Mouse (Mus musculus) G1E-ER4 (cell line): ENCODE data around the gene Loxl3. TPM values are rescaled to one million over a fixed set of nuclear protein-coding genes. Genes with fewer than 3 reads are reported as not detected.

ENCODE experiments used
- GATA1 ChIP-seq: IDR thresholded peaks from one replicate; pipeline ENCODE4 v1.8.0; 2012; ENCODE audit warnings: low read length, inconsistent platforms
- polyA plus RNA-seq: library from polyadenylated mRNA; stranded (reverse); fragments of >175 nt; gene quantifications from 2 replicates; pipeline ENCODE4 v1.2.3, GENCODE M21; 2012

Loxl3 gene
- polyA plus RNA-seq, 1 experiment: 0.32 TPM

DNA sequence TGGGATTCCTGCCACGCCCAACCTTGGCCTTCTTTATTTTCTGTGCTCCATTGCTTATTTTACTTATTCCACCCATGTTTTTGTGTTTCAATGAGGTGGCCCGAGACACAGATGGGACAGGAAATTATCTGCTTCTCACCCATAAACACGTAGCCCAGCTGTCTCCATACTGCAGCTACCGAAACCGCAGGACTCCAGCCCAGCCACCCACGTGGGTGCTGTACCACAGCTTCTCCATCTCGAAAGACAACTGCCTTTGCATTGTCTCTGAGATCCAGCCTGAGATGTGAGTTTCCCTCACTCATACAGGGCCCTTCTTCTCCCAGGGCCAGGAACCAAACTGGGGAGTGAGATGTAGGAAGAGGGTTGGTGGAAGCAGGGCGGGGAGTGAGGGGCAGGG is 32.0 kb downstream of the Loxl3 start:
- no peak for TF ChIP-seq GATA1

DNA sequence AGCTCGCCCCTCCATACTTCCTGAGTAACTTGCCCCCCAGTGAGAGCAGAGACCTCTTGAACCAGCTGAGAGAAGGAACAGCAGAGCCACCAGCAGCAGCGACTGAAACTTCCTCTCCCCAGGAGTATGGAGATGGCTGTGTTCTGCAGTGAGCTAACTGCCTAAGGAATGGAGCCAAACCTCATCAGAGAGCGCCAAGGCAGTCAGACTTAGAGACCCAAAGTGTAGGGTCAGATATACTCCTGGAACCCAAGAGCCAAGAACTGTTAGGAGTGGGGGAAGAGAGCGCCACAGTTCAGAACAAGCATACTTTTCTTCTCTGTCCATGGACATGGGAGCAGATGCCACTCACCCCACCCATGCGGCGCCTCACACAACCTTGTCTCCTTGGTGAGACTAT is 32.5 kb downstream of the Loxl3 start:
- no peak for TF ChIP-seq GATA1

DNA sequence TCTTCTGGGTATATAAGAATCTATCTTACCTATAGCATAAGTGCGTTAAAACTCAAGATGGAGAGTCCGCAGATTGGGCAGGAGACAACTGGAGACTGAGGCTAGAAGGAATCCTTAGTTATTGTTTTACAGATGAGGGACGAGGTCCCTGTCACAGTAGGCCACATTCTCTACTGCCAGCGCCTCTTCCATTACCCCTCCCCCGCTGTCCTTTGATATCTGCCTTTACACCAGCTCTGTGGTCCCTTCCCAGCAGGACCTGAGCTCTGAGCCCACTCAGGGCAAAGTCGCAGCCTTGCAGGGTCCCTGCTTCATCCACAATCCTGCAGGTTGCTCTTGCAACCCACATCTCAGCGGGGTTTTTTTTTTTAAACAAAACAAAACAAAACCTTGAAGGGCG is 34.2 kb downstream of the Loxl3 start:
- no peak for TF ChIP-seq GATA1

DNA sequence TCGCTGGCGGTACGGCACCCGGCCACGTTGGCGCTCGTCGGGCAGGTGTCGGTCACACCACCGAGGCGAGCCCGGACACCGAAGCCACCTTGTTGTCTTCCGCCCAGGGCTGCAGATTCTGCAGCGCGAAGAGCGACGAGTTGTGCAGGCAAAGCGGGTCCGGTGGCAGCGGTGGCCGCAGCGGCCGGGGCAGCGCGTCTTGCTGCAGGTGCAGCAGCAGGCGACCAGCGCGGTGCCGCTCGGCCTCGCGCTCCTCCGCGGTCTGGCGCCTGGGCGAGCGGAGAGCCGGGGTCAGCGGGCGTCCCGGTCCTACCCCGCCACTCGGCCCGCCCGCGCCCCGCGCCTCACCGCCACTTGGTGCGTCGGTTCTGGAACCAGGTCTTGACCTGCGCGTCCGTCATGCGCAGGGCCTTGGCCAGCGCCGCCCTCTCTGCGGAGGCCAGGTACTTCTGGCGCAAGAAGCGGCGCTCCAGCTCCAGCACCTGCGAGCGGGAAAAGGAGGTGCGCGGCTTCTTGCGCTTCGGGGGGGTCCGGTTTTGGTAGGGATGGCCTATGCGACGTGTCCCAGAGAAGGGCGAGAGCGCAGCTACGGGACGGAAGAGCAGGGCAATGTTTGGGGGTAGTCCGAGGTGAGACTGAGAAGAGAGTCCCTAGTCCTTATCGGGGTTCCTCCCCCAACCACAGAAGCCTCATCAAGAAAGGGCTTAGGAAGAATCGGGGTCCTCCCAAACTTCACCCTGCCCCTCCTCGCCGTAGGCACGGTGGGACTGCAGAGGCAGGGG is 34.9 kb downstream of the Loxl3 start:
- no peak for TF ChIP-seq GATA1

DNA sequence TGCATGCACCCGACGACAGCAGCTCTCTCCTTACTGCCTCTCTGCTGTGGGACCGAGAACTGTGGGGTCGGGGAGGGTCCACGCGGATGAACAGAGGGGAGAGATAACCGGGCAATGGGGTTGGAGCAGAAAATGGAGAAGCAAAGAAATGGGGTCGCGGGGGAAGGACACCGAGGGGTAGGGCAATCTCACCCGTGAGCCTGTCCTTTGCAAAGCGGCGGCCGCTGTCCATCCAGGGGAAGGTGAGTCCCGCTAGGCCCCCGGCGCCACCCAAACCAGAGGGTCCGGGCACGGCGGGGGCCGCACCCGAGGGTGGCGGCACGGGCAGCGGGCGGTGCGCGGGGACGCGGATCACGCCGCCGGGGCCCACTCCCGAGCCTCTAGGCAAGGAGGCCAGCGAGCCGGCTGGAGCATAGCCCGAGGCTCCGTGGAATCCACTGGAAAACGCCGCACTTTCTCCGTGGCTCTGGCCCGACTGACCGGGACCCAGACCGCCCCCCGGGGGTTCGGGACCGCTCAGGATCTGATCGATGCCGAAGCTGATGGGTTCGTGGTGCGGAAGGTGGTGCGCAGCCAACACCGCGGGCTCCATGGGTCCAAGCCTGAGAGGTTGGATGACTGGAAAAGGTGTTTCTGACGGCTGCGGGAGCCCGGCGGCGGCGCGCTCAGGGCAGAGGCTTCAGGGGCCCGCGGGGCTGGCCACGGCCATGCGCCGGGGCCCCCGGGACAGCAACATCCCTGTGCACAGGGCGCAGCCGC is 35.7 kb downstream of the Loxl3 start:
- no peak for TF ChIP-seq GATA1

DNA sequence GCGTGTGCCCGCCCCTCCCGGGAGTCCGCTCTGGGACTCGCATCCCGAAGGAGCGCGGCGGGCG is 36.1 kb downstream of the Loxl3 start, which contains the start of gene Tlx2:
TSS of gene Tlx2 (minus strand) at position 47 of the 64 bp plus-strand sequence.
- TF ChIP-seq GATA1: no peak

DNA sequence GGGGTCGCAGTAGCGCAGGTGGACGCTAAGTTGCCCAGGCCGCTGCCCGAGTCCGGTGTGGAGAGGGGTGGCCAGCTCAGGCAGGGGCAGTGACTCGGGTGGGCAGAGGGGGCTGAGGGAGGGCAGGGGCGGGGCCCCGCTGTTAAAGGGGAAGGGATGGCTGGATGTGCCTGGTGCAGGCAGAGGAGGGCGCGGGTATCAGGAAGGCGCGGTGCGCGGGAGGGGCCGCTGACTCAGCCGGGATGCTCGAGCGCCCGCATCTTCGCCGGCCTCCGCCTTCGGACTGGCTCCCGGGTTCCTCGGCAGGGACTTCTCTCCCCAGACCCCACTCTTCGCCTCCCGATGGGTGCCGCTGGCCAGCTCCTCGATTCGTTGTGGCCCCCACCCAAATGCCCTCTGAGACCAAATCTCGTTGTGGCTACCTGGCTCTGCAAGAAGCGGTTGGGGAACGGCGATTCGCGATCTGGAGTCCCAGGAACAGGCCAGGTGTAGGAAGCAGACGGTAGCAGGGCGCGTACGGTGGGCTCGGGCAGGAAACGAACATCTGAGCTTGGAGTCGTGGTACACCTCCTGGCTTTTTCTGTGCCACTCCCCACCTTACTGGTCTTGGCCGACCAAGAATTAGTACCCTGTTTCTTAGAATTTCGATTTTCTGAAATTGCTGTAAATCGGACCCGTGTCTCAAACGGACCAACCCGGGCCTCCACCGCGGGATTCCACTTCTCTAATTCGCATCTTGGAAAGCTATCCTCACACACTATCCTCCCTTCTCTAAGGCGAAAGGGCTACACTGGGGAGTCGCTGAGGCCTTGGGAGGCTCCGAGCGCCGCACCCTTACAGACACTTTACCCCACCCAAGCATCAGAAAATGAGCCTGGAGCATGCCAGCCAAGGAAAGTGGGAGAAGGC is 36.6 kb downstream of the Loxl3 start:
- TF ChIP-seq GATA1: no peak

DNA sequence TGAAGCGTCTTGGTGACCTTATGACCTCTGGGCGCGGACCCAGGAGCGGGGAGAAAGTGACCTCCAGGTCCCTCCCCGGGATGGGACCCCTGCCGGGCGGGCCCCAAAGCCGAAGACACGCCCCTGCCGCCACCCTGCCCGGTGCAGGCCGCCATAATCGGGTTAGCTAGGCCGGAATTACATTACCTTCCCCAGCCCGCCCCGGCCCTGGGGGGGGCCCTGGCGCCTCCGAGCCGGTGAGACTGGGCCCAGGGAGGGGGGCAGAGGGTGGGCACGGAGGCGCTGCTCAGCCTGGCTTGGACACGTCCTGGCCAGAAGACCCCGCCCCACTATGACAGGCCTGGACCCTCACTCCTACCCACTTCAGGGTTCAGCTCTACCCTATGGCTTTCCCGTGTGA is 37.2 kb downstream of the Loxl3 start:
- TF ChIP-seq GATA1: no peak

DNA sequence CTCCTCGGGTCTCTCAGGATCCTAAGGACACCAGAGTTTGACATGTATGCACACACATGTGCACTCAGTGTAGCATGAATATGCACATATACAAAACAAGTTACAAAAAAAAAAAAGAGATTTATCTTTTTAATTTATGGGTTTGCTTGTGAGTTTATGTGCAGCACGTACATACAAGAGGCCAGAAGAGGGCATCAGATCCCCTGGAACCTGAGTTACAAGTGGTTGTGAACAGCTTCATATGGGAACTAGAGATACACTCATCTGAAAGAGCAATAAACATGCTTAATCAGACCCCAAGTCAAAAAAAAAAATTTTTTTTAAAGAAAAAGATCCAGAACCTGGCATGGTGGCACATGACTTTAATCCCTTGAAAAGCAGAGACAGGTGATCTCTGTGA is 41.0 kb downstream of the Loxl3 start:
- TF ChIP-seq GATA1: no peak

DNA sequence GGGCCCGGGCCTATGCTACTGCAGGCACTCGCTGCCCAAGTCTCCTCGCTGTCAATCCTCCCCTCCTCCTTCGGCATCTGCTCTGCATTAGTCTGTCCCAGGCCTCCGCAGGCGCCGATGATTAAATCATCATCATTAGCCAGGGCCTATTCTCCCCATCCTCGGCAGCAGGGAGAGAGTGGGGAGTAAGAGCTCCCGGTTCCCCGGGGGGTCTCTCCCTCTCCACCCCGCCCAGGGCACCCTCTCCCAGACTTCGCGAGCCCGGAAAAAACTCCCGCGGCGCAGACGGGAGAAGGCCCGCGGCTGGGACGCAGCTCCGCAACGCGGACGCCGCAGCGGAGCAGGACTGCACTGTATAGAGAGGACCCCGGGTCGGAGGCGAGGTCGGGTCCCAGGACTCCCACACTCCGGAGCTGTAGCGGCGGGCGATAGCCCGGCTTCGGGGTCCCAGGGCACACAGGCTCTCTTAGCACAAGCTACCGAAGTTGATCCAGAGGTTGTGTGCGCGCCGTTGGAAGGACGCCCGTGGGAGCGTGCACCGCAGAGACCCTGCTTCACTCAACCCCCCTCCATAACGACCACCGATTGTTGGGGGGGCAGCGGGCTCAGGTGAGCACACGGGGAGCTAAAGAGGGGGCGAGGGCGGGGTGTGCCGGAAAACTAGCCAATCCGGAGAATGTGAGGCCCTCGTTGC is 43.8 kb downstream of the Loxl3 start, which contains the start of gene Pcgf1:
TSS of gene Pcgf1 (plus strand) at position 240 of the 694 bp plus-strand sequence.
- TF ChIP-seq GATA1: no peak

DNA sequence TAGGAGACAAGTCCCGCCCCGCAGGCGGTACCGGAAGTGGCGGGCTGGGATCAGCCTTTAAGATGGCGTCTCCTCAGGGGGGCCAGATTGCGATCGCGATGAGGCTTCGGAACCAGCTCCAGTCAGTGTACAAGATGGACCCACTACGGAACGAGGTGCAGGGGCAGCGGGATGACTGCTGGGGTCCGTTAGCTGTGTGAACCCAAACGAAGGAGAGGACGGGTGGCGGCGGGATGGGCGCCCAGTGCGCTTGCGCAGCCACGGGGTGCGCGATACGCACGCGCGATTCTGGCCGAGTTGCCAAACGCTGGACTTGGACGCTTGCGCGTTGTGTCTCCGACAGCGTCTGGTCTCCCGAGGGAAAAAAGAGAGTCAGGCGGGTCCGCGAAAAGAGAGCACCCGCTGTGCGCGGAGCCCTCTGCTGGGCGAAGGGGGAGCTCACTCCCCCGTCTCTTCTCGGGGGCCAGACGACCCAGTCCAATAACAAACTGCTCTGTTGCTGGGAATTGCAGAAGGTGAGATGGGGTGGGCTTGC is 44.4 kb downstream of the Loxl3 start:
- no peak for TF ChIP-seq GATA1

DNA sequence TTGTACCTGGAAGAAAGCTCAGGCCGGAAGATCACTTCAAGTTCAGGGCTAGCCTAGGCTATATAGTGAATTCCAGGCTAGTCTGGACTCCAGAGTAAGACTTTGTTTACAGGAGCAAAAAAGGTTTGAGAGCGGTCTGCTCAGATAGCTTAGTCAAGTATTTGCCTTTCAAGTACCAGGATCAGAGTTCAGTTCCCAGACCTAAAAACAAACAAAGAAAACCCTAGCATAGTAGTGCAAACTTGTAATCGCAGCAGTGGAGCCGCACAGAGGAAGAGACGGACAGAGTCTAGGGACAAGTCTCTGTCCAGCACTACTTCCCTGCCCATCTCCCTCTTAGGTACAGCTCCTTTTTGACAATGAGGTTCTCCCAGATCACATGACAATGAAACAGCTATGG is 46.2 kb downstream of the Loxl3 start:
- no peak for TF ChIP-seq GATA1

DNA sequence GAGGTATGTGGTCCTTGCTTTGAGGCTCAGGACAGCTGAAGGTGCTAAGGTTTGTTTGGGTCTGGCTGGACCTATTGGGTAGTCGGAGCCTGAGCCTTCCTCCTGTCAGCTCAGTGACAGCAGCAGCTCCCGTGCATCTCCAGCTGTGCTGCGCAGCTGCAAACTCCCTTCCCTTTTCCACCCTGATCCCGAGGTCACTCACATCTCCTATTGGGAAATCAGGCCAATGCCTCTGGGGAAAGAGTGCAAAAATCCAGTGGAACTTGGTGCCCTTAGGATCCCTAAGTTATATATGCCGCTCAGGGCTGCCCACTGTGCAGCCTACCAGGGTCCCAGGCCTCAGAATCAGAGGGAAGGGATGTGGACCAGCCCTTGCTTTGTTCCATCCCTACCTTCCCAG is 49.5 kb downstream of the Loxl3 start:
- TF ChIP-seq GATA1: no peak

DNA sequence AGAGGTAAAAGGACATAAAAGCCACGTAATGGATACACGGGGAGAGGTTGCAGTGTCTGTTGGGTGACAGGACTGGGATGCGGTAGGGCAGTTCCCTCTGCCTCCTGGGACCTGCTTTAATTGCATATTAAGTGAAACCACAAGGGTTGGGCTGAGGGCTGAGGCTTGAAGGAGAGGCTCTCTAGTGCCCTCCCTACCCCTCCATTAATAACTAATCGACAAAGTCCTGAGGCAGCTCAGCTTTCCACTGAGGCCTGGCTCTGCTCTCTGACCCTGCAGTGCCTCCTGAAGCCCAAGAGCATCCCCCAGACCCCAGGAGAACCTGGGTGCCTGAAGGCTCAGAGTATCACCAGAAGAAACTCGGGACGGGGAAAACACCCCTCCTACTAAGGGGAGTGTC is 50.5 kb downstream of the Loxl3 start:
- no peak for TF ChIP-seq GATA1
